Mouse (Mus musculus): ENCODE measurements around the gene Zfp467.

Gene Zfp467

GRCm38 (mm10) chr6:48411193-48412092, 34.2 kb downstream of the Zfp467 start:
- DNase-seq (ENCODE audit: extremely low read depth, low read depth, low spot score): no peak

- DNase-seq (ENCODE audit: extremely low read depth, low read depth, low spot score): no peak
These were observed 35.1 kb downstream of the Zfp467 start for GRCm38 (mm10) chr6:48410551-48410950.

- no peak for DNase-seq (ENCODE audit: extremely low read depth, low read depth, low spot score)
These were observed 35.8 kb downstream of the Zfp467 start for GRCm38 (mm10) chr6:48409726-48410343.

- DNase-seq (ENCODE audit: extremely low read depth, low read depth, low spot score): no peak
These were observed 41.6 kb downstream of the Zfp467 start for GRCm38 (mm10) chr6:48404071-48404470.

GRCm38 (mm10) chr6:48399906-48400305, 45.7 kb downstream of the Zfp467 start:
- DNase-seq (ENCODE audit: extremely low read depth, low read depth, low spot score): no peak

- no peak for DNase-seq (ENCODE audit: extremely low read depth, low read depth, low spot score)
These were observed 48.3 kb downstream of the Zfp467 start for GRCm38 (mm10) chr6:48397336-48397735.

GRCm38 (mm10) chr6:48396686-48397085, 48.9 kb downstream of the Zfp467 start:
- DNase-seq (ENCODE audit: extremely low read depth, low read depth, low spot score): no peak

- DNase-seq (ENCODE audit: extremely low read depth, low read depth, low spot score): no peak
These were observed 49.5 kb downstream of the Zfp467 start for GRCm38 (mm10) chr6:48396008-48396595.

- peak; percentile 18 for DNase-seq (ENCODE audit: extremely low read depth, low read depth, low spot score)
These were observed 50.3 kb downstream of the Zfp467 start, which contains the start of gene Krba1 for GRCm38 (mm10) chr6:48395105-48396007. Gene Krba1 (plus strand): TSS chr6:48395586.

- DNase-seq (ENCODE audit: extremely low read depth, low read depth, low spot score): no peak
These were observed 51.8 kb downstream of the Zfp467 start for GRCm38 (mm10) chr6:48393811-48394210.

- DNase-seq (ENCODE audit: extremely low read depth, low read depth, low spot score): no peak
These were observed 57.4 kb downstream of the Zfp467 start for GRCm38 (mm10) chr6:48388221-48388620.

Measured in fat pad, adult 2 months (tissue).